ENCODE assay signal across 8 mouse cellular contexts in genomic region chr1:171250680-171251593, GRCm38 (mm10). TPM values are rescaled to one million over a fixed set of nuclear protein-coding genes. Genes with fewer than 3 reads are reported as not detected.
DNase-seq lines count a peak whose midpoint lies in the region; ATAC-seq and TF ChIP-seq lines count a peak whose summit lies in the region.

Gene Ndufs2, minus strand, starts transcription at chr1:171251388.

- H3K9ac ChIP-seq in hindbrain, embryonic 13.5 days = peak within 1 kb of the TSS; percentile 65
- H3K9ac ChIP-seq in liver, embryonic 14.5 days (replicated peaks) = no peak within 1 kb of the TSS

- peak within 1 kb of the TSS; percentile 60 for H3K27ac ChIP-seq in hindbrain, embryonic 13.5 days
- no peak within 1 kb of the TSS for H3K27ac ChIP-seq in liver, embryonic 14.5 days

- no peak for TF ChIP-seq CTCF in liver, embryonic 14.5 days (IDR thresholded peaks at IDR 0.05; ENCODE audit: low read depth)

- TF ChIP-seq EP300 in liver, embryonic 14.5 days (IDR thresholded peaks at IDR 0.05; ENCODE audit: low read depth) = no peak

- no peaks in the 10 kb centered on the region for H3K27me3 ChIP-seq in hindbrain, embryonic 13.5 days
- peaks cover 25% of the 10 kb centered on the region for H3K27me3 ChIP-seq in liver, embryonic 14.5 days (ENCODE audit: control insufficient read depth, insufficient read depth, low read length)

- H3K9me3 ChIP-seq in hindbrain, embryonic 13.5 days = no peaks in the 10 kb centered on the region
- H3K9me3 ChIP-seq in liver, embryonic 14.5 days (ENCODE audit: control insufficient read depth, low read length) = no peaks in the 10 kb centered on the region

- ATAC-seq in hindbrain, embryonic 13.5 days (ENCODE audit: low FRiP score) = no peak
- ATAC-seq in liver, embryonic 14.5 days (ENCODE audit: insufficient read depth) = no peak

- peak within 1 kb of the TSS; percentile 31 for H3K4me3 ChIP-seq in hindbrain, embryonic 13.5 days
- 0 out of 4 replicates have a peak within 1 kb of the TSS, but pooled peaks of 1 of the 2 experiments have one; percentile 3 for H3K4me3 ChIP-seq in liver, embryonic 14.5 days (ENCODE audit: insufficient read depth in 1 of 2, low read depth in 2 of 2, low read length in 2 of 2)

- H3K36me3 ChIP-seq in hindbrain, embryonic 13.5 days = no peaks in the 10 kb centered on the region
- H3K36me3 ChIP-seq in liver, embryonic 14.5 days (replicated peaks; ENCODE audit: control insufficient read depth, insufficient read depth, low read depth) = no peaks in the 10 kb centered on the region

- H3K4me1 ChIP-seq in hindbrain, embryonic 13.5 days (replicated peaks) = peaks cover 55% of the 10 kb centered on the region
- H3K4me1 ChIP-seq in liver, embryonic 14.5 days (replicated peaks; ENCODE audit: control insufficient read depth in 2 of 2, insufficient read depth in 2 of 2, low read length in 1 of 2) = peaks cover 12 to 16% of the 10 kb centered on the region in 2 experiments

- H3K4me2 ChIP-seq in hindbrain, embryonic 13.5 days = peak within 1 kb of the TSS; percentile 52
- H3K4me2 ChIP-seq in liver, embryonic 14.5 days (ENCODE audit: low read depth) = peak within 1 kb of the TSS; percentile 11; the same call in 1 of the 2 replicates

- no peak for DNase-seq in layer of hippocampus, adult 8-10 months (ENCODE audit: low spot score in 2 of 2)
- no peak for DNase-seq in layer of hippocampus, adult 11-12 months (ENCODE audit: low spot score)
- DNase-seq in adrenal gland, postnatal 25 days = no peak
- DNase-seq in gastrocnemius, adult 18-20 months (ENCODE audit: low spot score) = no peak
- DNase-seq in liver, embryonic 14.5 days (ENCODE audit: low read depth in 3 of 3, low spot score in 3 of 3) = no peak
- DNase-seq in retina, postnatal 1 day = peak; percentile 65
- no peak for DNase-seq in ovary, postnatal 36 days (ENCODE audit: low spot score)

- 9% methylated on average over 26 of the region's 26 CpGs for WGBS in hindbrain, embryonic 13.5 days
- WGBS in liver, embryonic 14.5 days (ENCODE audit: insufficient replicate concordance) = 30% methylated on average over 26 of the region's 26 CpGs

RNA-seq across cellular contexts. Expression of gene Ndufs2, which starts in this region (rescaled TPM):
- total RNA-seq in layer of hippocampus, adult 8-10 months (2022) = 100 to 1,000 TPM; 263 to 286 (median 271) TPM
- 565 and 662 TPM in 2 replicates for total RNA-seq in adrenal gland, postnatal 25 days (2021)
- 100 to 1,000 TPM; 804 to 821 TPM for total RNA-seq in gastrocnemius, adult 18-20 months (2021)
- polyA plus RNA-seq in hindbrain, embryonic 13.5 days (2015; fragmentation: Nextera tagmentation; extraction: Ambion mirVana) = 222 and 228 TPM in 2 replicates
- 53.6 and 72.4 TPM in 2 replicates for polyA plus RNA-seq in liver, embryonic 14.5 days (2012; rRNA removed)
- polyA plus RNA-seq in liver, embryonic 14.5 days (2014; fragmentation: Nextera tagmentation; extraction: Ambion mirVana) = 136 TPM in 2 replicates
